Mouse (Mus musculus): ENCODE results near the gene Sult1e1. TPM values are rescaled to one million over a fixed set of nuclear protein-coding genes. Genes with fewer than 3 reads are reported as not detected.

Sult1e1 gene
- polyA plus RNA-seq, 1 experiment from 2014 or later: 0.08 TPM

DNA sequence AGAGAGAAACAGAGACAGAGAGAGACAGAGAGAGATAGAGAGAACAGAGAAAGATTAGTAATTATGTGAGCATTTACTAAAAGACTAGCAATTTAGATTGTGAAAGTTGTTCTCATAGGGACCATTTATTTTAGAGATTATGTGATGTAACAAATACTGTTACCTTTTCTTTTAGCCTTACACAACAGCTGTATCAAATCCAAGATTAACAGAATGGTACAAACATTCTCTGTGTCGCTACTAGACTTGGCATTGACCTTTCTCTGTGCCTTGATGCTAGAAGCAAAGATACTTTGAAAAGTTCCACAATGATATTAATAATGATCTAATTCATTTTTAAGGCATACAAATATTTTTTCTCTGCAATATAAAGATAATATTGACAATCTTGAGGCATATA is 11.0 kb downstream of the Sult1e1 start:
- H3K4me2 ChIP-seq (ENCODE audit: low read depth, low read length): no peak overlapping the region
- H3K36me3 ChIP-seq (replicated peaks; ENCODE audit: insufficient read depth, low read length): no peaks in the 10 kb centered on the region
- 65% methylated on average over 1 of the region's 1 CpGs for WGBS (ENCODE audit: insufficient replicate concordance)
- H3K27me3 ChIP-seq (ENCODE audit: insufficient read depth, low read length): no peaks in the 10 kb centered on the region
- no peak for ATAC-seq
- no peak for TF ChIP-seq EP300 (IDR thresholded peaks at IDR 0.05; ENCODE audit: low read depth)
- no peak for TF ChIP-seq CTCF (IDR thresholded peaks at IDR 0.05; ENCODE audit: low read depth)
- H3K4me3 ChIP-seq (ENCODE audit: low read depth, low read length): no peak overlapping the region
- no peak for DNase-seq
- no peaks in the 10 kb centered on the region for H3K9me3 ChIP-seq (ENCODE audit: low read length)
- H3K27ac ChIP-seq (ENCODE audit: low read depth): no peak overlapping the region
- no peaks in the 10 kb centered on the region for H3K4me1 ChIP-seq (ENCODE audit: insufficient read depth)
- no peak overlapping the region for H3K9ac ChIP-seq (replicated peaks)

- Histone ChIP-seq H3K36me3 (replicated peaks; ENCODE audit: insufficient read depth, low read length) (no peaks in the 10 kb centered on the region), H3K4me2 (ENCODE audit: low read depth, low read length) (no peak overlapping the region), H3K4me1 (ENCODE audit: insufficient read depth) (no peaks in the 10 kb centered on the region), H3K27me3 (ENCODE audit: insufficient read depth, low read length) (no peaks in the 10 kb centered on the region), H3K9me3 (ENCODE audit: low read length) (no peaks in the 10 kb centered on the region), H3K4me3 (ENCODE audit: low read depth, low read length) (no peak overlapping the region), H3K27ac (ENCODE audit: low read depth) (no peak overlapping the region), H3K9ac (replicated peaks) (no peak overlapping the region)
- WGBS (ENCODE audit: insufficient replicate concordance): 60% methylated on average over 1 of the region's 1 CpGs
- ATAC-seq (no peak), DNase-seq (no peak)
- no peak for TF ChIP-seq EP300 (IDR thresholded peaks at IDR 0.05; ENCODE audit: low read depth)
- no peak for TF ChIP-seq CTCF (IDR thresholded peaks at IDR 0.05; ENCODE audit: low read depth)
Observed at GRCm38 (mm10) chr5:87574174-87574573, 17.2 kb downstream of the Sult1e1 start.

DNA sequence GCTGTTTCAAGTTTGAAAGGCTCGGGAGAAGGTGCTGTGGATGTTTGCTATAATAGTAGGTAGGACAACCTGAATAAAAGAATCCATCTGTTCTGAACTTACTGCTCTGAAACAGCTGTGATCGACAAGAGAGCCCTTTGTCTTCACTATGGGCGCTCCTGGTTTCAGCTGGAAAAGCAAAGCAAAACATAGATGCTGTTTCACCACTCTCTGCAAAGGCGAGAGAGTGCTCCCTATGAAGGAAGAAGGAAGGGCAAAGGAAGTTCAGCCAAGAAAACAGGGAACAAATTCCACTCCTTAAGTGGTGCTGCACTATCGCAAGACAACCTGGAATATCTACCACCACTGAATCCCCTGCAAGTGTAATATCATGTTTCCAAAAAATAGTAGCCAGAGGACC is 17.9 kb downstream of the Sult1e1 start:
- no peak overlapping the region for H3K4me3 ChIP-seq (ENCODE audit: low read depth, low read length)
- H3K4me2 ChIP-seq (ENCODE audit: low read depth, low read length): no peak overlapping the region
- no peak for DNase-seq
- 69% methylated on average over 5 of the region's 5 CpGs for WGBS (ENCODE audit: insufficient replicate concordance)
- H3K9ac ChIP-seq (replicated peaks): no peak overlapping the region
- TF ChIP-seq EP300 (IDR thresholded peaks at IDR 0.05; ENCODE audit: low read depth) (no peak), CTCF (IDR thresholded peaks at IDR 0.05; ENCODE audit: low read depth) (no peak)
- H3K27ac ChIP-seq (ENCODE audit: low read depth): no peak overlapping the region
- H3K9me3 ChIP-seq (ENCODE audit: low read length): no peaks in the 10 kb centered on the region
- no peaks in the 10 kb centered on the region for H3K27me3 ChIP-seq (ENCODE audit: insufficient read depth, low read length)
- H3K36me3 ChIP-seq (replicated peaks; ENCODE audit: insufficient read depth, low read length): no peaks in the 10 kb centered on the region
- no peak for ATAC-seq
- H3K4me1 ChIP-seq (ENCODE audit: insufficient read depth): no peaks in the 10 kb centered on the region

DNA sequence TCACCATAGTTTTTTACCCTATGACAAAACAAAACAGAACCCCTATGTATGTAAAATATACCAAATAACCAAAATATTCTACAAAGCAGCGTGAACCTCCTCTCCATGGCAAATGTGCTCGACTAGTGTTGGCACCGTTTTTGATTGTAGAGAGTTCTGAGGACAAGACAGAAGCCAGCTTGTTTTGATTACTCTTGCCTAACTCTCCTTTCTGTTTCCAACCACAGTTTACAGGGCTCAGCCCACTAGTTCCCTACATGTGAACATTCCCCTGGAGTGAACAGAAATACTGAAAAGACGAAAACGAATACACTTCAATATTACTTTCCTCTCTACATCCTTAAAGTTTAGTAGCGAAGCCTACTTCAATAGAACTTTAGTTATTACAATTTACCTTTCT is 18.6 kb downstream of the Sult1e1 start:
- Histone ChIP-seq H3K27ac (ENCODE audit: low read depth) (0 out of 2 replicates have a peak overlapping the region, but pooled peaks have one; percentile 25), H3K4me2 (ENCODE audit: low read depth, low read length) (no peak overlapping the region), H3K4me3 (ENCODE audit: low read depth, low read length) (no peak overlapping the region), H3K36me3 (replicated peaks; ENCODE audit: insufficient read depth, low read length) (no peaks in the 10 kb centered on the region), H3K27me3 (ENCODE audit: insufficient read depth, low read length) (no peaks in the 10 kb centered on the region), H3K9me3 (ENCODE audit: low read length) (no peaks in the 10 kb centered on the region), H3K9ac (replicated peaks) (no peak overlapping the region), H3K4me1 (ENCODE audit: insufficient read depth) (no peaks in the 10 kb centered on the region)
- WGBS (ENCODE audit: insufficient replicate concordance): 73% methylated on average over 6 of the region's 6 CpGs
- TF ChIP-seq CTCF (IDR thresholded peaks at IDR 0.05; ENCODE audit: low read depth): no peak
- TF ChIP-seq EP300 (IDR thresholded peaks at IDR 0.05; ENCODE audit: low read depth): no peak
- DNase-seq: no peak
- ATAC-seq: no peak

DNA sequence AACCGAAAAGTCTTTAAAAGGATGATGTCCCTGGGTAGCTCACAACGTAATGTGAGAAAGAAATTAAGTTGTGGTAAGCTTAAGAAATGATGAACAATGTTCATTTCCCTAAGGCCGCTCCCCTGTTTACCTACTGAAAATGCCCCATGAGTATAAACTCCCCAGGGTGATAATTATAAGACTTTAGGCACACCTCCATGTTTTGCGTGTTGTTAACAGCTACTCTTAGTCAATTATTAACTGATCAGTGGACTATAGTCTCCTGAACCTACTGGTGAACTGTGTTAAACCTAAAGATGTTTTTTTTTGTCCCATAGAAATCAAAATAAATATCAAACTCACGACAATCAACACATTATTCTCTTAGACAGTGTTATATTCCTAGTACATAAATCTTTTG is 22.5 kb downstream of the Sult1e1 start, which contains the start of gene Sult1d1:
TSS of gene Sult1d1 (minus strand) at position 183 of the 400 bp plus-strand sequence.
- ATAC-seq (peak; percentile 83), DNase-seq (no peak)
- Histone ChIP-seq H3K4me3 (ENCODE audit: low read depth, low read length) (peak within 1 kb of the TSS; percentile 36), H3K4me2 (ENCODE audit: low read depth, low read length) (peak within 1 kb of the TSS; percentile 52), H3K9ac (replicated peaks) (no peak within 1 kb of the TSS; the same call in 1 of the 2 replicates), H3K9me3 (ENCODE audit: low read length) (no peaks in the 10 kb centered on the region), H3K27me3 (ENCODE audit: insufficient read depth, low read length) (no peaks in the 10 kb centered on the region), H3K27ac (ENCODE audit: low read depth) (peak within 1 kb of the TSS; percentile 57; the same call in 1 of the 2 replicates), H3K36me3 (replicated peaks; ENCODE audit: insufficient read depth, low read length) (no peaks in the 10 kb centered on the region), H3K4me1 (ENCODE audit: insufficient read depth) (no peaks in the 10 kb centered on the region)
- TF ChIP-seq CTCF (IDR thresholded peaks at IDR 0.05; ENCODE audit: low read depth) (no peak), EP300 (IDR thresholded peaks at IDR 0.05; ENCODE audit: low read depth) (no peak)
- WGBS (ENCODE audit: insufficient replicate concordance): 58% methylated on average over 5 of the region's 5 CpGs

DNA sequence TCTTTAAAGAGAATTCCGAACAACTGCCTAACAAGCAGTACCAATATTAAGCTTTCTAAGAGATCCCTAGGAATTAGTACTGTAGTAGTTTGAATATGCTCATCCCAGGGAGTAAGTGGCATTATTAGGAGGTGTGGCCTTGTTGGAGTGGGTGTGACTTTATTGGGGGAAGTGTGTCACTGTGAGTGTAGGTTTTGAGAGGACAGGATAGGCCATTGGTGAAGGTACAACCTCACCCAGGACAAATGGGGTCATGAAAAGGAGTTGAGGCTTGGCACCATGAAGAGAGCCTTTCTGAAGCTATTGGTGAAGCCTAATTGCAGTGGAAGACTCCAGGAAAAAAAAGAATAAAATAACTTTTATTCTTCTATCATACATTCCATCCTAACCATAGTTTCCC is 24.1 kb downstream of the Sult1e1 start:
- Histone ChIP-seq H3K4me2 (ENCODE audit: low read depth, low read length) (peak overlapping the region; percentile 52), H3K4me1 (ENCODE audit: insufficient read depth) (no peaks in the 10 kb centered on the region), H3K36me3 (replicated peaks; ENCODE audit: insufficient read depth, low read length) (0 out of 2 replicates have a peak, but pooled peaks cover 2% of the 10 kb centered on the region), H3K27me3 (ENCODE audit: insufficient read depth, low read length) (no peaks in the 10 kb centered on the region), H3K4me3 (ENCODE audit: low read depth, low read length) (peak overlapping the region; percentile 36), H3K9ac (replicated peaks) (no peak overlapping the region), H3K27ac (ENCODE audit: low read depth) (peak overlapping the region; percentile 57; the same call in 1 of the 2 replicates), H3K9me3 (ENCODE audit: low read length) (no peaks in the 10 kb centered on the region)
- DNase-seq: no peak
- WGBS (ENCODE audit: insufficient replicate concordance): 64% methylated on average over 1 of the region's 1 CpGs
- peak; percentile 83 for ATAC-seq
- TF ChIP-seq EP300 (IDR thresholded peaks at IDR 0.05; ENCODE audit: low read depth) (no peak), CTCF (IDR thresholded peaks at IDR 0.05; ENCODE audit: low read depth) (no peak)

DNA sequence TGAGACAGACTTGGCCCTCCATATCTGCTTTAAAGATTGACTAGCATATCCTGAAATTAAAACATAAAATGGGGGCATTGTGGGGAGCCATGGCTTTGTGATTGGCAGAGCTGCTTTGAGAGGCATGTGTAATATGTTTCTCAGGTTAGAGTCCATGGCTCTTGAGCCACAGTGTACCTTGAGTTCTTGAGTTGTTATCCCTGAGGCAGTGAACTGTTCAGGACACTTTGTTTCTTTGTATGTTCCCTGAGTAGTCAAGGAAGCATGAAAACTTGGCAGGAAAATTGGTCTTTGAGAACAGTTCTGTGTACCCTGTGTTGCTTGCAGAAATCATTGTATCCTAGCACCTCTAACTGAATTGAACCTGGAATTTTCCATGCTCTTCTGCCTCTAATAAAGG is 28.4 kb downstream of the Sult1e1 start:
- no peak overlapping the region for H3K9ac ChIP-seq (replicated peaks)
- peak; percentile 42; the same call in 1 of the 2 replicates for ATAC-seq
- no peak for DNase-seq

More for the DNA sequence above, 28.4 kb downstream of the Sult1e1 start:
- Histone ChIP-seq H3K4me2 (ENCODE audit: low read depth, low read length) (no peak overlapping the region), H3K27me3 (ENCODE audit: insufficient read depth, low read length) (no peaks in the 10 kb centered on the region), H3K27ac (ENCODE audit: low read depth) (no peak overlapping the region), H3K36me3 (replicated peaks; ENCODE audit: insufficient read depth, low read length) (0 out of 2 replicates have a peak, but pooled peaks cover 2% of the 10 kb centered on the region), H3K4me3 (ENCODE audit: low read depth, low read length) (no peak overlapping the region), H3K9me3 (ENCODE audit: low read length) (no peaks in the 10 kb centered on the region), H3K4me1 (ENCODE audit: insufficient read depth) (no peaks in the 10 kb centered on the region)
- TF ChIP-seq EP300 (IDR thresholded peaks at IDR 0.05; ENCODE audit: low read depth): peak; percentile 69
- TF ChIP-seq CTCF (IDR thresholded peaks at IDR 0.05; ENCODE audit: low read depth): no peak
